Mouse (Mus musculus) E14TG2a.4 (cell line): ENCODE measurements around the gene Prom1.

Experiments
- H3K27me3 ChIP-seq: 2 replicates; pipeline ENCODE4 v1.6.1; 2014; ENCODE audit warnings: low read length, control low read depth; ENCODE audit not compliant: insufficient read depth
- H3K36me3 ChIP-seq: 2 replicates; pipeline ENCODE4 v1.6.1; 2014; ENCODE audit warnings: low read length, control low read depth; ENCODE audit not compliant: insufficient read depth
- H3K4me1 ChIP-seq: replicated peaks from 2 replicates; pipeline ENCODE4 v1.6.1; 2014; ENCODE audit warnings: low read depth, low read length, control low read depth
- H3K4me3 ChIP-seq: replicated peaks from 2 replicates; pipeline ENCODE4 v1.5.1; 2014; ENCODE audit warnings: mild to moderate bottlenecking, low read length
- H3K9me3 ChIP-seq: 2 replicates; pipeline ENCODE4 v1.6.1; 2014; ENCODE audit warnings: low read length, control low read depth
- CTCF ChIP-seq: conservative IDR thresholded peaks from 2 replicates; pipeline ENCODE4 v1.5.1; 2014; ENCODE audit warnings: low read length
- NANOG ChIP-seq: IDR thresholded peaks from 2 replicates; pipeline ENCODE4 v1.6.1; 2014; ENCODE audit warnings: borderline replicate concordance, low read length, mixed read lengths
- POU5F1 ChIP-seq: IDR thresholded peaks from 2 replicates; pipeline ENCODE4 v1.6.1; 2014; ENCODE audit warnings: low read length, borderline replicate concordance

Gene Prom1

DNA sequence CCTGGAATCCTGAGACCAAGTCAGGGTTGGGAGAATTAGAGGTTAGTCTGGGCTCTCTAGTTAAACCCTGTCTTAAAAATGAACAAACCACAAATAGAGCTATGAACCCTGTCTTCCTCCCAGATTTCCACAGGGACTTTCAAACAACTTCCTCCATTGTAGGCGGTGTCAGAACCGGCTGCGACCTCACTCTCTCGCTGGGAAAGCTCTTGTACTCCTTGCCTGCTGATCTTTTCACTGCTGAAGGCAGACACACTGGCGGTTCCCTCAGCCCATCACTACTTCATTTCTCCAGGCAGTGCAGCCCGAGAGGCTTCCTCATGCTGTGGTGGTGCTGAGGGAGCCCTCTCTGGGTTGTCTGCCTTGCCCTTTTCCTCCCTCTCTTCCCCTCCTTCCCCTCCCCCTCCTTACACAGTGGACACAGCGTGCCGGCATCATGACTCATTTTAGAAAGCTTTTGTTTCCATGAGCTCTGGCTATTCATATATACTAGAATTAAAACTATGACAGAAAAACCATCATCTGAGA lies 153.0 kb downstream of the Prom1 start:
- Histone ChIP-seq H3K4me1 (peaks cover 42% of the 10 kb centered on the region), H3K36me3 (no peaks in the 10 kb centered on the region), H3K9me3 (no peaks in the 10 kb centered on the region), H3K27me3 (0 out of 2 replicates have a peak, but pooled peaks cover 2% of the 10 kb centered on the region), H3K4me3 (peak overlapping the region; percentile 67)
- TF ChIP-seq POU5F1: no peak
- TF ChIP-seq NANOG: no peak
- no peak for TF ChIP-seq CTCF

DNA sequence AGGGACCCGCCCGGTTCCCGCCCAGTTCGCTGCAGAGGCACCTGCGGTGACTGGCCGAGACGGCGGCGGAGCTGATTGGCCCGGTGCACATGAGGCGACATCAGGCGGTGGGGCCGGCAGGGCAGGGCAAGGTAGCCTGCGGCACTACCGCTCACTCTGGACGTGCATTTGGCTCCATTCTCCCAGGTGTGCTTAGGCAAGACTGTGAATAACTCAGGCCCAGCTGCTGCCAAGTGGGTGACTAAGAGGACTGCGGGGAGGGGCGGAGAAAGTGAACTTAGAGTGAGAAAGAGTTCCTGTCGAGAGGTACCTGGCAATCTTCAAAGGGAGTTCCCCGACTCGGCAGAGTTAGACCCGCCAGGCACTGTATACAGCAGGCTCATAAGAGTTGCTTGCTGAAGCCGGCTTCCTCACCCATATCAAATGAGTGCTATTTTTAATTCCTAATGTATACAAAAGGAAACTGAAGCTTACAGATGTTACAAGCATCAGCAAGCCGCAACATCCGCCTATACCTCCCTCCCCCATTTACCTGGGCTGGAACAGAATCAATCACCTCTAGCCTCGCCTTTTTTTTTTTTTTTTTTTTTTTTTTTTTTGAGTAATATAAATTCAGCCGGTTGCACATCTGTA lies 153.6 kb downstream of the Prom1 start:
- H3K4me3 ChIP-seq: peak overlapping the region; percentile 67
- no peaks in the 10 kb centered on the region for H3K9me3 ChIP-seq
- 0 out of 2 replicates have a peak, but pooled peaks cover under 1% of the 10 kb centered on the region for H3K27me3 ChIP-seq
- peaks cover 42% of the 10 kb centered on the region for H3K4me1 ChIP-seq
- no peak for TF ChIP-seq NANOG
- TF ChIP-seq POU5F1: no peak
- no peak for TF ChIP-seq CTCF
- H3K36me3 ChIP-seq: no peaks in the 10 kb centered on the region

DNA sequence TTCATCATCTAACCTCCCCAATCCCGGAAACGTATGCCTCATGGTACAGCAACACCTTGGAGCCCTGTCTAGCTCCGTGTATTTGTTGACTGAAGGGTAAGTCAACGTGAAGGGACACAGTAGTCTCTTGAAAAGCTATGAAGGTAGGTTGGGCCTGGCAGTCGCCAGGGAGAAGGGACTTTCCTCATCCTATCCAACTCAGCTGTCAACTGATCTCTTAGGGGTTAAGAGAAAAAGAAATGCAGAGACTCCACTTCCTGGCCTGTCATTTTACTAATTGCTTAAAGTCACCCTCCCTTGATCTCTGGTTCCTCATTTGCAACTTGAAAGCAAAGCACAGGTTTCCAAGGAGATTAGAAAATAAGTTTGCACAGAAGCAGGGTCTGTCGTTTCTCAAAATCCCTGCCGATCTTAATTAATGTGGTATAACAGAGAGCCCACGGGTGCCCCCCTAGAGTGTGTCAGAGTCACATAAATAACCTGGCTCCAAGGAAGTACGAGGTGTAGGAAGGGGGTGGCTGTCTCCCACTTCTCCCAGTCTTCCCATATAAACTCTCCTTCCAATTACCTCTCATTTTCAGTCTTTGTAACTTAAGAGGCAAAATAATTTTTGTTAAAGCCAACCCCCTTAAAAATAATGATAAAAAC lies 154.4 kb downstream of the Prom1 start:
- peaks cover 42% of the 10 kb centered on the region for H3K4me1 ChIP-seq
- TF ChIP-seq CTCF (no peak), NANOG (no peak), POU5F1 (no peak)
- H3K9me3 ChIP-seq: no peaks in the 10 kb centered on the region

More for the DNA sequence above, 154.4 kb downstream of the Prom1 start:
- peak overlapping the region; percentile 67 for H3K4me3 ChIP-seq
- no peaks in the 10 kb centered on the region for H3K36me3 ChIP-seq
- H3K27me3 ChIP-seq: no peaks in the 10 kb centered on the region
